Mouse (Mus musculus): Measurements from ENCODE around the gene Sgsh. TPM values are rescaled to one million over a fixed set of nuclear protein-coding genes. Genes with fewer than 3 reads are reported as not detected.
"Not testable (repeated sequence)": the region's sequence is repeated elsewhere in the genome, so short reads cannot be mapped to it uniquely, and the experiment has no call there.

The Sgsh gene
- polyA plus RNA-seq, 2 experiments: 8.7 to 9.8 TPM

DNA sequence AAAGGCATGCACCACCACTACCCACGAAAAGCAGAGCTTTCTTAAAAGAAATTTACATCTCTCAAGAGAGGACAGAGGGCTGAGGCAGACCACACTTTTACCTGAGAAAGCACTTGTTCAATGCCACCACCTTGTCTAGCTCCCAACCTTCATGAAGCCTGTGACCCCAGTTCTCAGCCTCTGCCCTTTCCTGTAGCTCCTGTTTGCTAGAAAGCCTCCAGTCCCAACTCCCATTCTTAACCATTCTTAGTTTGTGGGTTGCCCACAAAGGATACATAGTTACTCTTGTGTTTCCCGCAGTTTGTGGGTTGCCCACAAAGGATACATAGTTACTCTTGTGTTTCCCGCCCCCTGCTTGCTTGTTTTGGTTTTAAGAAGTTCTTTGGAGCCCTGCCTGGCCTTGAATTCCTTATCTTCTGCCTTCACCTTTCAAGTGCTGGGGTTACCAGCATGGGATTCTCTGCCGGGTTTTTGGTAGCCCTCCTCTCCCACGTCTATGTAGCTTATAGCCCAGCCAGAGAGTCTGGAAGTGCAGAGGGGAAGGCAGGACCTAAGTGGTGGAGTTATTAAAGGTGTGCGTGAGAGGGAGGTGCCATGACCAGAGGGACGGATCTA is 36.2 kb upstream of the Sgsh start:
- peak overlapping the region; percentile 62; the same call in 1 of the 2 replicates for H3K4me3 ChIP-seq (replicated peaks; ENCODE audit: low read length)
- H3K4me1 ChIP-seq (ENCODE audit: control insufficient read depth, insufficient read depth, low read length): peaks cover 19% of the 10 kb centered on the region
- TF ChIP-seq POLR2A (IDR thresholded peaks at IDR 0.05; ENCODE audit: borderline replicate concordance, extremely low read depth, insufficient read depth, insufficient read length): no peak
- H3K9me3 ChIP-seq (ENCODE audit: control insufficient read depth, low read length): no peaks in the 10 kb centered on the region
- no peak overlapping the region for H3K27ac ChIP-seq (replicated peaks; ENCODE audit: low read depth, low read length)
- no peak for DNase-seq (ENCODE audit: low spot score)
- H3K4me2 ChIP-seq (replicated peaks; ENCODE audit: low read depth, low read length, severe bottlenecking): no peak overlapping the region
- no peak for ATAC-seq (ENCODE audit: low FRiP score, low read depth)
- no peak overlapping the region for H3K9ac ChIP-seq (ENCODE audit: low read depth, low read length, severe bottlenecking)
- H3K27me3 ChIP-seq (ENCODE audit: control insufficient read depth, insufficient read depth, low read length): peaks cover 18% of the 10 kb centered on the region; the same call in 1 of the 2 replicates
- no peaks in the 10 kb centered on the region for H3K36me3 ChIP-seq (ENCODE audit: control insufficient read depth, insufficient read depth, low read length)
- WGBS: 37% methylated on average over 7 of the region's 7 CpGs

DNA sequence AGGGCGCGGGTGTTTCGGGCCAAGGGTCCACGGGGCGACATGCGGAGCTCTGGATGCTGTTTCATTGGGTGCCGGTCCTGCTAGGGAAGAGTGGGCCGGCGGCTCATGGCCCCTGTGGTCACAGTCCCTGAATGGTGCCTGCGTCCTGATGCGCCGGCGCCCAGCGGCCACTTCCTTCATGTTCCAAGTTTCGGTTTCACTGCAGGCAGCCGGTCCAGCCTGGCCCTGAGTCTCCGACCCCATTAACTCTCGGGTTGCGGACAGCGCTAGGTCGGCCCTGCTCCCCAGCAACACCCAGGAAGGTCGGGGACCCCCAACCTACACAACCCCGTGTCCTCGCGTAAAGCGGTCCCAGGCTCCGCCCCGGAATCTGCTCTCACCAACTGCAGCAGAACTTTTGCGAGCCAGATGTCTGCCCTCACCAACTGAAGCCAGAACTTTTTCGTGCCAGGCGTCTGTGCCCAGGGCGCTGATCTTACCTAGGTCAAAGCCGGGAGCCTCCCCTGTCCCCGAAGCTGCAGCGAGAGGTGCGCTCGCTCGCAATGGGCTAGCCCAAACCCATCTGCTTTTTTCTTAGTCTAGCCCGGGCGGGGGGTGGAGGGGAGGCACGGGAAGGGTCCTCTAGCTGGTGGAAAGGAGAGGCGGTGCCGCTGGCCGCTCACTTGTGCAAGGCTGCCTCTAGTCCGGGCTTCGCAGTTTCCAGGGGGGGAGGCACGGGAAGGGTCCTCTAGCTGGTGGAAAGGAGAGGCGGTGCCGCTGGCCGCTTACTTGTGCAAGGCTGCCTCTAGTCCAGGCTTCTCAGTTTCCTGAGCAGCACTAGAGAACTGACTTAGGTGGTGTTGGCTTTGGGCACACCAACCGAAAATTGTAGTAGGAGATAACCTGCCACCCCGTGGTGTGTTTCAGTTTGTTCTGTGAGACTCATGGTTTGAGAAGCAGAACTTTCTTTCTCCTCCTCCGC is 35.2 kb upstream of the Sgsh start:
- Histone ChIP-seq H3K36me3 (ENCODE audit: control insufficient read depth, insufficient read depth, low read length) (no peaks in the 10 kb centered on the region), H3K4me2 (replicated peaks; ENCODE audit: low read depth, low read length, severe bottlenecking) (peak overlapping the region; percentile 98), H3K9me3 (ENCODE audit: control insufficient read depth, low read length) (no peaks in the 10 kb centered on the region), H3K4me3 (replicated peaks; ENCODE audit: low read length) (peak overlapping the region; percentile 62), H3K9ac (ENCODE audit: low read depth, low read length, severe bottlenecking) (peak overlapping the region; percentile 69), H3K4me1 (ENCODE audit: control insufficient read depth, insufficient read depth, low read length) (peaks cover 19% of the 10 kb centered on the region), H3K27me3 (ENCODE audit: control insufficient read depth, insufficient read depth, low read length) (peaks cover 14% of the 10 kb centered on the region; the same call in 1 of the 2 replicates), H3K27ac (replicated peaks; ENCODE audit: low read depth, low read length) (peak overlapping the region; percentile 58)
- WGBS: 3% methylated on average over 52 of the region's 53 CpGs
- peak; percentile 41 for DNase-seq (ENCODE audit: low spot score)
- peak; percentile 21; the same call in 1 of the 2 replicates for ATAC-seq (ENCODE audit: low FRiP score, low read depth)
- TF ChIP-seq POLR2A (IDR thresholded peaks at IDR 0.05; ENCODE audit: borderline replicate concordance, extremely low read depth, insufficient read depth, insufficient read length): no peak

DNA sequence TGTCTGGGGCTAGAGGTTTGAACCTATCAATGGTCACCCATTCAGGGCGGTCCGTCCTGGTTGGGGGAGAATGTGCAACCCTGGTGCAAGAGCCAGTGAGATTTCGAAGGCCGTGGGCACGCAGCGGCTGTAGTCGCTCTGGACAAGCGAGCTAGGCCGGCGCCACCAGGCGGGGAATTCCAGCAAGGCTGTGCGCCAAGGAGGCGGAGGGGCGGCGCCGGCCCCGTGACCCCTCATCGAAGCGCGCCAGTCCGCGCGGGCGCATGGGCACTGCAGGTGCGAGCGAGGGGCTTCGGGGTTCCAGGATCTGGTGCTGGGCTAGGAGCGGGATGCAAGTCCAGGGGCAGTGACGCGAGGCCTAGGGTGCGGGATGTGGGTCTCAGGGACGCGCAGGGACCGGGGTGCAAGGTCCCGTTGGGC is 34.5 kb upstream of the Sgsh start:
- WGBS: 2% methylated on average over 32 of the region's 35 CpGs
- DNase-seq (ENCODE audit: low spot score): peak; percentile 67
- no peaks in the 10 kb centered on the region for H3K9me3 ChIP-seq (ENCODE audit: control insufficient read depth, low read length)
- ATAC-seq (ENCODE audit: low FRiP score, low read depth): peak; percentile 51; the same call in 1 of the 2 replicates
- H3K27me3 ChIP-seq (ENCODE audit: control insufficient read depth, insufficient read depth, low read length): peaks cover 10% of the 10 kb centered on the region; the same call in 1 of the 2 replicates
- no peaks in the 10 kb centered on the region for H3K36me3 ChIP-seq (ENCODE audit: control insufficient read depth, insufficient read depth, low read length)
- H3K4me1 ChIP-seq (ENCODE audit: control insufficient read depth, insufficient read depth, low read length): peaks cover 19% of the 10 kb centered on the region
- H3K27ac ChIP-seq (replicated peaks; ENCODE audit: low read depth, low read length): peak overlapping the region; percentile 58
- peak overlapping the region; percentile 69 for H3K9ac ChIP-seq (ENCODE audit: low read depth, low read length, severe bottlenecking)
- no peak for TF ChIP-seq POLR2A (IDR thresholded peaks at IDR 0.05; ENCODE audit: borderline replicate concordance, extremely low read depth, insufficient read depth, insufficient read length)
- H3K4me2 ChIP-seq (replicated peaks; ENCODE audit: low read depth, low read length, severe bottlenecking): peak overlapping the region; percentile 98
- peak overlapping the region; percentile 62 for H3K4me3 ChIP-seq (replicated peaks; ENCODE audit: low read length)

DNA sequence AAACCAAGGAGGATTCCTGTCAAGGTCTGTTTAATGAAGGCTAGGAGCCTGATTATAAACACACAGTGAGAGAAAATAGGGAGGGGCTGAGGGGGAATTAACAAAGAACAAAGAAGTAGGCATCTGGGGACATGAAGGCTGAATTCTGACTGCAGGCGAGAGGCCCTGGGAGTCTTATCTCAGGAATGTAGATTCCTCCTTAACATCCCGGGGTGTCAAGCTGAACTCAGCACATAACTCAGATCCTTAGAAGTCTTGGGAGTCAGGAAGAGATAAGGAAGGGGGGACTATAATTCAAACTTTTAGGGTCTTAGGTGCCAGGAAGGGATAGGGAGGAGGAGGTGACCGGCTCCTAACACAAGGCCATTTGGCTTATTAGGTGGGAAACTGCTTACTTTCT is 31.9 kb upstream of the Sgsh start:
- not testable (repeated sequence) for H3K9ac ChIP-seq (ENCODE audit: low read depth, low read length, severe bottlenecking); H3K27ac ChIP-seq (replicated peaks; ENCODE audit: low read depth, low read length); H3K27me3 ChIP-seq (ENCODE audit: control insufficient read depth, insufficient read depth, low read length); H3K9me3 ChIP-seq (ENCODE audit: control insufficient read depth, low read length); DNase-seq (ENCODE audit: low spot score); H3K4me1 ChIP-seq (ENCODE audit: control insufficient read depth, insufficient read depth, low read length); ATAC-seq (ENCODE audit: low FRiP score, low read depth); H3K4me3 ChIP-seq (replicated peaks; ENCODE audit: low read length); H3K36me3 ChIP-seq (ENCODE audit: control insufficient read depth, insufficient read depth, low read length); H3K4me2 ChIP-seq (replicated peaks; ENCODE audit: low read depth, low read length, severe bottlenecking)
- WGBS: 5% methylated on average over 3 of the region's 3 CpGs

DNA sequence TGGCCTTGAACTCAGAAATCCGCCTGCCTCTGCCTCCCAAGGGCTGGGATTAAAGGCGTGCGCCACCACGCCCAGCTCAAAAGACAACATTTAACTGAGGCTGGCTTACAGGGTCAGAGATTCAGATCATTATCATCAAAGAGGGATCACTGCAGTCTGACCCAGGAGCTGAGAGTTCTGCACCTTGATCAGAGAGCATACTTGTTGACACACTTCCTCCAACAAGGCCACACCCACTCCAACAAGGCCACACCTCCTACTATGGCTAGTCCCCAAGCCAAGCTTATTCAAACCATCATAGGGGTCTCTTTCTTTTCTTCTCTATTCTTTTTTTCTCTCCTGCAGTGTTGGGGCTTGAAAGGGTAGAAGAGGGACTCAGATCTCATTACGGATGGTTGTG is 31.0 kb upstream of the Sgsh start:
- Histone ChIP-seq H3K36me3 (ENCODE audit: control insufficient read depth, insufficient read depth, low read length) (no peaks in the 10 kb centered on the region), H3K4me2 (replicated peaks; ENCODE audit: low read depth, low read length, severe bottlenecking) (no peak overlapping the region), H3K27ac (replicated peaks; ENCODE audit: low read depth, low read length) (no peak overlapping the region), H3K4me1 (ENCODE audit: control insufficient read depth, insufficient read depth, low read length) (peaks cover 6% of the 10 kb centered on the region; the same call in 1 of the 2 replicates), H3K9ac (ENCODE audit: low read depth, low read length, severe bottlenecking) (no peak overlapping the region), H3K27me3 (ENCODE audit: control insufficient read depth, insufficient read depth, low read length) (no peaks in the 10 kb centered on the region; the same call in 1 of the 2 replicates), H3K9me3 (ENCODE audit: control insufficient read depth, low read length) (no peaks in the 10 kb centered on the region), H3K4me3 (replicated peaks; ENCODE audit: low read length) (no peak overlapping the region)
- DNase-seq (ENCODE audit: low spot score): no peak
- TF ChIP-seq POLR2A (IDR thresholded peaks at IDR 0.05; ENCODE audit: borderline replicate concordance, extremely low read depth, insufficient read depth, insufficient read length): no peak
- 96% methylated on average over 5 of the region's 5 CpGs for WGBS
- no peak for ATAC-seq (ENCODE audit: low FRiP score, low read depth)
